Mouse (Mus musculus) heart, postnatal 0 days (tissue): ENCODE results near the gene Slain2.

ENCODE experiments used
- CTCF ChIP-seq: IDR thresholded peaks from 2 replicates; pipeline ENCODE4 v1.5.1; 2016; ENCODE audit warnings: antibody characterized with exemption, control low read depth, low read depth
- EP300 ChIP-seq: IDR thresholded peaks from 2 replicates; pipeline ENCODE4 v1.6.1; 2016; ENCODE audit warnings: antibody characterized with exemption, low read depth

GRCm38 (mm10) chr5:72957281-72957680 lies 43.2 kb downstream of the Slain2 start:
- TF ChIP-seq CTCF (no peak), EP300 (no peak)
